Mouse (Mus musculus): Measurements from ENCODE around the gene Ahr. TPM values are rescaled to one million over a fixed set of nuclear protein-coding genes. Genes with fewer than 3 reads are reported as not detected.

Ahr gene
- polyA plus RNA-seq, 1 experiment from 2014 or later = 6.7 TPM

DNA sequence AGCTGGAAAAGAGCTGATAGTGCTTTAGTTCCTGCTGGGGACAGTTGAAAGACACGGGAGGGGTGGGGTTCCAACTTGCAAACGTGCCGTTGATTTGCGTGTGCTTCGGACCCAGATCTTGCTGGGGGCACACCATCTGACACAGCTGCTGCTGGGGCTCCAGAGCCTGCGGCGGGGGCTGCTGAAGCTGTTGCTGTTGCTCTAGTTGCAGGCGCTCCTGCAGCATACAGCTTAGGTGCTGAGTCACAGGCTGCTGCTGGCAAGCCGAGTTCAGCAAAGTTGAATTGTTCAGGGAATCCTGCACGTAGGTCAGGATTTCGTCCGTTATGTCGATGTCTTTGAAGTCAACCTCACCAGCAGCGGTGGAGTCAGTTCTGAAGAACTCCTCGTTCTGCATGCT is 30.8 kb downstream of the Ahr start:
- DNase-seq (ENCODE audit: low spot score) = no peak

DNA sequence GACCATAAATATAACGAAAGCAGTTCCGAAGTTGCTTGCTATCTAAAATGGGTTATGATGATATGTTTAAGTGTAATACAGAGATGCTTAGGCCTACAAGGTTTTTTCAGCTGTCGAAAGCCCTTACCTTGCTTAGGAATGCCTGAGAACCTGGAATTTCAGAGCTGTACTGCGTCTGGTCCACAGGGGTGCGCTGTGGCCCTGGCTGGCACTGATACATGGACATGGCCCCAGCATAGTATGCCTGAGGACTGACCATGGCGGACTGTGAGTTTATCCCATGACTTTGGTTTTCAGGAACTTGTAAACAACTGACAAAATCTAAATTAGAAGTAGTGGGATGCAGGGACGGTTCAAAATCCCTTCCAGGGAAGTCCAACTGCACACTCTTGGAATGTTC is 31.3 kb downstream of the Ahr start:
- DNase-seq (ENCODE audit: low spot score) = no peak

DNA sequence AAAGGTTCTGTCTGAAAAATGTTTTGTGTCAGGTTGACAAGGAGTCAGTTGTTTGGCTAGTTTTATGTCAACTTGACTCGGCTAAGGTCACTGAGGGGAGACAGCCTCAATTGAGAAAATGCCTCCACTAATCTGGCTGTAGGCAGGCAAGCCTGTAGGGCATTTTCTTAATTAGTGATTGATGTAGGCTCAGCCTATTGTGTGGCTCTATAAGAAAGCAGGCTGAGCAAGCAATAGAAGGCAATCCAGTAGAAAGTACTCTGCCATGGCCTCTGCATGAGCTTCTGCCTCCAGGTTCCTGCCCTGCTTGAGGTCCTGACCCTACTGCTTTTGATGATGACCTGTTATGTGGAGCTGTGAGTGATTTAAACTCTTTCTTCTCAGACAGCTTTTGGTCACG is 33.4 kb downstream of the Ahr start:
- no peak for DNase-seq (ENCODE audit: low spot score)

DNA sequence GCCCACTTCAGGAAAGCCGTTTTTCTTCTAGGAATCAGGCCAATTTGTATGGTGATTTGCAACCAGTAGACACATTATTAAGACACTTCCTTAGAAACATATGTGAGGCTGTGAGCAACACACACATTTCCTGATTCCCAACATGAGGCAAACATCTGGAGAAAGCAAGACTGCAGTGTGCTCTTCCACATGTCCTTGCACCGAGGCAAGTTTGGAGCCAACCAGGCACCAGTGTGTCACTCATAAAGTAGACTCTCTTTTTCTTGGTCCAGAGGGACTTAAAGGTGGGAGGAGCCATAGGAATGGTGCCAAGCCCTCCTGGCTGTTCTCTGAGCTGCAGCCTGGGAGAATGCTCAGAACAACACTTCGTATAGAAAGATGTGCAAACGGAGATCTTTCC is 39.6 kb downstream of the Ahr start:
- DNase-seq (ENCODE audit: low spot score) = no peak

DNA sequence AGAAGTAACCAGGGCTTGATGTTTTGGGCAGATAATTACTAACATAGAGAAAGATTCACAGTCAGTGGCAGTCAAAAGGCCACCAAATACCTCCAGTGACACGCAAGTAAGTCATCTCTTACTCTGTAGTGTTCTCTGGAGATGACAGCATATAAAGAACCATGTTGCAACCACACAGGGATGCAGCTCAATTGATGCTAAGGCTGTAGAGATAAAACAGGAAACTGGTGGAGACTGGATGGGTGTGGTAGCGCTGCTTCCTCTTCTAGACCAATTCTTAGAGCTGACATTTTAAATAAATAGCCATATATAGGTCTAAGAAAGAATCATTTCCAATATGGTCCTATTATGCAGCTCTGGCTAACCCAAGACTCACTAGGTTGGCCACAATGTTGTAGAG is 54.1 kb downstream of the Ahr start:
- no peak for DNase-seq (ENCODE audit: low spot score)

DNA sequence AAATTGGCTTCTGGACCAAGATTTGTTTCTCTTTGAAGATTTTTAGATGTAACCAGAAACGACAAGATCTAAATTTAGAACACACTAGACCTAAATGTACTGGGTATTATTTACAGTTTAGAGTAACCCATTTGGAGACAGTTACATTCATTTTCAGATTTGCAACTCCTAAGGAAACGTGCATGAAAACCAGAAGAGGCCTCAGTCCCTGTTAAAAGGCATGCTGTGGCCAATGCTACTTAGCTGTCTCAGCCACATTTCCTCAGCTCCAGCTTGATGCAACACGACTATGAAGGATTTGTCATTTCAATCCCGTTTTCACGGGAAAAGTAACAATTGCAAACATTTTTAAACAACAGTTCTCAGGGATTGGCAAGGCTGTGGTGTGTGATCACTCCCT is 55.9 kb downstream of the Ahr start:
- no peak for DNase-seq (ENCODE audit: low spot score)

DNA sequence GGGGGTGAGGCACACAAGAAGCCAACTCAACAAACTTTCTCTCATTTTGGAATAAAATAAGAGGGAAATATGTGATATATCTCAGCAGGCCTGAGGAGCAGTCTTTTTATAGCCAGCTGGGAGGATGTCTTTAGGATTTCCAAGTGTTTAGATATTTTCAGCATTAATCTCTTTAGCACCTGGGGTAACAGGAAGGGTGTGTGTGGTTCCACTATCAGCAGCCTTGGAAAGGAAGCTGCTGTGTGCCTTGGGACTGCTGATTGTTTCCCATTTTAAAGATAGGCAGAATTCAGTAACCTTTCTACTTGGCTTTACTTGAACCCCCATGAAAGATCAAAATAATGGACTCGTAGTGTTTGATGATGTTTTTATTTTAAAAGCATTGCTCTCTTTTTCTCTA is 71.4 kb downstream of the Ahr start:
- no peak for DNase-seq (ENCODE audit: low spot score)

DNA sequence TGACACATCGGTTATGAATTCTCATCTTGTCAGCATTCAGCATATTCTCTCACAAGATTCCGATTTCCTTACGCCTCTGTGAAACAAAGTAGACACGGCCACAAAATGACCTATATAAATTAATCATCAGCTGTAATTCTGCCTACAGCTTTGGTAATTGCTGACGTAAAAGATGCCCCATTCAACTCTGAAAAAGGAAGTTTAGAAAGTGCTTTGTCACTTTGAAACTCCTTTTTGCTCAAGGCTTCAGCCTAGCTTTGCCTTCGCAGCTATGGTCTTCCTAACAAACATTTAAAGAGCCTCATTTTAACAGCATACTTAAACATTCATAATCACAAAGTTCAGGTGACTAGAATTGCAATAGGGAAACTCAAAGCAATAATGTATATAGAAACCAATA is 72.2 kb downstream of the Ahr start:
- DNase-seq (ENCODE audit: low spot score) = no peak

DNA sequence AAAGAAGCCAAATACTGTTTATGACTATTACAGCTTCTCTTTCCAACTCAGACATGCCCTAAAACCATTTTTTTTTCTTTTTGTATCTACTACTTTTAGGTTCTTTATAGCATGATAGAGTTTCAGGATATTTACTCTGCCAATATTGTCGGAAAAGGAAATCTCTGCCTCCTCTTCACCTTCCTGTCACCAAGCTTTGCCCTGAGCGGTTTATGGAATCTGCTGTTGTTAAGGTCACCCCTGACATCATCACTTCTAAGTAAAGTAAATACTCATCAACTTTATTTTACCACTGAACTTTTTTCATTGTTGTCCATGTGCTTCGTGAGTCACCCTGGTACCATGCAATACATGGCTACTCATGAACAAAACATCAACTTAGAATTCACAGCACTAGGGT is 75.2 kb downstream of the Ahr start:
- DNase-seq (ENCODE audit: low spot score) = no peak
